Mouse (Mus musculus): Measurements from ENCODE around the gene Mul1. TPM values are rescaled to one million over a fixed set of nuclear protein-coding genes. Genes with fewer than 3 reads are reported as not detected.

Gene Mul1
- polyA plus RNA-seq, 1 experiment from 2014 or later: 22.6 TPM

- 18% methylated on average over 7 of the region's 7 CpGs for WGBS
- H3K9me3 ChIP-seq: peaks cover 2% of the 10 kb centered on the region; the same call in 1 of the 2 replicates
- no peak overlapping the region for H3K4me3 ChIP-seq
- H3K27ac ChIP-seq: no peak overlapping the region
- DNase-seq (ENCODE audit: low spot score): no peak
- H3K27me3 ChIP-seq (ENCODE audit: insufficient read depth, poor library complexity, severe bottlenecking): peaks cover 44% of the 10 kb centered on the region
- H3K4me1 ChIP-seq (replicated peaks): peaks cover 26% of the 10 kb centered on the region
- H3K36me3 ChIP-seq: no peaks in the 10 kb centered on the region
These were observed 34.6 kb downstream of the Mul1 start for GRCm38 (mm10) chr4:138469080-138469479.

- WGBS: 81% methylated on average over 7 of the region's 7 CpGs
- Histone ChIP-seq H3K4me3 (no peak overlapping the region), H3K36me3 (no peaks in the 10 kb centered on the region), H3K27me3 (ENCODE audit: insufficient read depth, poor library complexity, severe bottlenecking) (peaks cover 43% of the 10 kb centered on the region), H3K4me1 (replicated peaks) (peaks cover 18% of the 10 kb centered on the region), H3K27ac (no peak overlapping the region), H3K9me3 (peaks cover 2% of the 10 kb centered on the region; the same call in 1 of the 2 replicates)
- no peak for DNase-seq (ENCODE audit: low spot score)
These were observed 36.8 kb downstream of the Mul1 start for GRCm38 (mm10) chr4:138471241-138471640.

GRCm38 (mm10) chr4:138479595-138479994 is 45.1 kb downstream of the Mul1 start:
- Histone ChIP-seq H3K27me3 (ENCODE audit: insufficient read depth, poor library complexity, severe bottlenecking) (peaks cover 29% of the 10 kb centered on the region), H3K9me3 (no peaks in the 10 kb centered on the region), H3K27ac (no peak overlapping the region), H3K4me3 (no peak overlapping the region), H3K36me3 (no peaks in the 10 kb centered on the region), H3K4me1 (replicated peaks) (peaks cover 21% of the 10 kb centered on the region)
- no peak for DNase-seq (ENCODE audit: low spot score)
- 77% methylated on average over 7 of the region's 7 CpGs for WGBS

- H3K4me1 ChIP-seq (replicated peaks): peaks cover 24% of the 10 kb centered on the region
- 70% methylated on average over 9 of the region's 9 CpGs for WGBS
- H3K4me3 ChIP-seq: no peak overlapping the region
- peaks cover 17% of the 10 kb centered on the region; the same call in 1 of the 2 replicates for H3K27me3 ChIP-seq (ENCODE audit: insufficient read depth, poor library complexity, severe bottlenecking)
- DNase-seq (ENCODE audit: low spot score): no peak
- H3K27ac ChIP-seq: no peak overlapping the region
- H3K36me3 ChIP-seq: no peaks in the 10 kb centered on the region
- no peaks in the 10 kb centered on the region for H3K9me3 ChIP-seq
These were observed 46.5 kb downstream of the Mul1 start for GRCm38 (mm10) chr4:138480962-138481361.

GRCm38 (mm10) chr4:138482721-138483120 is 48.2 kb downstream of the Mul1 start:
- Histone ChIP-seq H3K27ac (no peak overlapping the region), H3K4me1 (replicated peaks) (peaks cover 16% of the 10 kb centered on the region), H3K36me3 (no peaks in the 10 kb centered on the region), H3K4me3 (no peak overlapping the region), H3K9me3 (no peaks in the 10 kb centered on the region), H3K27me3 (ENCODE audit: insufficient read depth, poor library complexity, severe bottlenecking) (peaks cover 4% of the 10 kb centered on the region; the same call in 1 of the 2 replicates)
- DNase-seq (ENCODE audit: low spot score): no peak
- 75% methylated on average over 8 of the region's 8 CpGs for WGBS

GRCm38 (mm10) chr4:138488241-138488640 is 53.8 kb downstream of the Mul1 start:
- H3K27ac ChIP-seq: peak overlapping the region; percentile 76
- WGBS: 32% methylated on average over 8 of the region's 8 CpGs
- H3K9me3 ChIP-seq: no peaks in the 10 kb centered on the region
- peak; percentile 41 for DNase-seq (ENCODE audit: low spot score)
- H3K4me3 ChIP-seq: 0 out of 2 replicates have a peak overlapping the region, but pooled peaks have one; percentile 1
- peaks cover 46% of the 10 kb centered on the region for H3K4me1 ChIP-seq (replicated peaks)
- peaks cover 3% of the 10 kb centered on the region for H3K27me3 ChIP-seq (ENCODE audit: insufficient read depth, poor library complexity, severe bottlenecking)
- no peaks in the 10 kb centered on the region for H3K36me3 ChIP-seq

- H3K9me3 ChIP-seq: no peaks in the 10 kb centered on the region
- H3K4me3 ChIP-seq: no peak overlapping the region
- peaks cover 67% of the 10 kb centered on the region for H3K4me1 ChIP-seq (replicated peaks)
- DNase-seq (ENCODE audit: low spot score): no peak
- no peaks in the 10 kb centered on the region for H3K36me3 ChIP-seq
- peaks cover 5% of the 10 kb centered on the region for H3K27me3 ChIP-seq (ENCODE audit: insufficient read depth, poor library complexity, severe bottlenecking)
- WGBS: 83% methylated on average over 4 of the region's 4 CpGs
- H3K27ac ChIP-seq: peak overlapping the region; percentile 64
These were observed 56.6 kb downstream of the Mul1 start for GRCm38 (mm10) chr4:138491088-138491487.

Other genes starting within 250 kb of the Mul1 start
- 146 and 148 TPM in 2 replicates for gene Hp1bp3, start 218.4 kb upstream of the Mul1 start, polyA plus RNA-seq (2016; fragmentation: Nextera tagmentation; extraction: Ambion mirVana)
- 1.3 and 2.4 TPM in 2 replicates for gene Sh2d5, start 184.3 kb upstream of the Mul1 start, polyA plus RNA-seq (2016; fragmentation: Nextera tagmentation; extraction: Ambion mirVana)
- gene Kif17, start 184.2 kb upstream of the Mul1 start, polyA plus RNA-seq (2016; fragmentation: Nextera tagmentation; extraction: Ambion mirVana): 0.63 and 0.75 TPM in 2 replicates
- gene Ddost, start 129.9 kb upstream of the Mul1 start, polyA plus RNA-seq (2016; fragmentation: Nextera tagmentation; extraction: Ambion mirVana): 274 and 292 TPM in 2 replicates
- gene Pink1, start 108.4 kb upstream of the Mul1 start, polyA plus RNA-seq (2016; fragmentation: Nextera tagmentation; extraction: Ambion mirVana): 35.0 and 52.2 TPM in 2 replicates
- gene Cda, start 66.7 kb upstream of the Mul1 start, polyA plus RNA-seq (2016; fragmentation: Nextera tagmentation; extraction: Ambion mirVana): 2.2 and 4.1 TPM in 2 replicates
- not detected in 2 replicates for gene Fam43b, start 38.1 kb upstream of the Mul1 start, polyA plus RNA-seq (2016; fragmentation: Nextera tagmentation; extraction: Ambion mirVana)
- gene Camk2n1, start 19.6 kb downstream of the Mul1 start, polyA plus RNA-seq (2016; fragmentation: Nextera tagmentation; extraction: Ambion mirVana): 2.9 and 5.1 TPM in 2 replicates
- 0.67 and 0.80 TPM in 2 replicates for gene Vwa5b1, start 201.2 kb downstream of the Mul1 start, polyA plus RNA-seq (2016; fragmentation: Nextera tagmentation; extraction: Ambion mirVana)

All from hindbrain, embryonic 10.5 days (tissue).